Mouse (Mus musculus) cerebellum, postnatal 10 days (tissue): ENCODE measurements around the gene Gm8267.
"Not testable (repeated sequence)": the region's sequence is repeated elsewhere in the genome, so short reads cannot be mapped to it uniquely, and the experiment has no call there.

Experiments used
- DNase-seq, 2 experiments: peaks; one replicate each; pipeline ENCODE4 v3.0.0; 2021; ENCODE audit warnings: mixed read lengths in 2 of 2

Gene Gm8267

GRCm38 (mm10) chr14:44750240-44750639 is at the start of gene Gm8267:
Gene Gm8267 (minus strand): TSS chr14:44750340.
- no peak for DNase-seq

GRCm38 (mm10) chr14:44789537-44790382 is 39.6 kb upstream of the Gm8267 start:
- not testable (repeated sequence) for DNase-seq

- not testable (repeated sequence) for DNase-seq
Observed at GRCm38 (mm10) chr14:44742789-44743188, 7.4 kb downstream of the Gm8267 start.

DNA sequence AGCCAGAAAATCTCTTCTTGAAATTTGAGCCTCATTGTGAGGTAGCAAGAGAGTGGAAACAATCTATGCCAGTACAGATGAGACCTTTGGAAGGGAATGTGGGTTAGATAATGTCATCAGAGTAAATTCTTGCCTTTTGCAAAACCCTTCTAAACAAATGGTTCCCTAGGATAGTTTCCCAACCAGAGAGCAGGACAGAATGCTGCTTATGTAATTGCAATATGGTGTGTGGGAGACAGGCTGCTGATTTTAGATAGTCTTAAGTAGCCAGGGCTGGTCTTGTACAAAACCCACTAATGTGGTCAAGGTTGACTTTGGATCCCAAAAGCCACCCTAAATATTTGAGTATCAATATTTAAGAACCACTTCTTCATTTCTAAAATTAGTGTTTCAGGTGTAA is 19.4 kb downstream of the Gm8267 start:
- not testable (repeated sequence) for DNase-seq

- not testable (repeated sequence) for DNase-seq
Observed at GRCm38 (mm10) chr14:44706356-44706755, 43.8 kb downstream of the Gm8267 start, which contains the start of gene Gm8257. Gene Gm8257 (minus strand): TSS chr14:44706456.
